Mouse (Mus musculus): ENCODE measurements around the gene Hpse2. TPM values are rescaled to one million over a fixed set of nuclear protein-coding genes. Genes with fewer than 3 reads are reported as not detected.

Gene Hpse2
- polyA plus RNA-seq, 1 experiment: 0.05 TPM

DNA sequence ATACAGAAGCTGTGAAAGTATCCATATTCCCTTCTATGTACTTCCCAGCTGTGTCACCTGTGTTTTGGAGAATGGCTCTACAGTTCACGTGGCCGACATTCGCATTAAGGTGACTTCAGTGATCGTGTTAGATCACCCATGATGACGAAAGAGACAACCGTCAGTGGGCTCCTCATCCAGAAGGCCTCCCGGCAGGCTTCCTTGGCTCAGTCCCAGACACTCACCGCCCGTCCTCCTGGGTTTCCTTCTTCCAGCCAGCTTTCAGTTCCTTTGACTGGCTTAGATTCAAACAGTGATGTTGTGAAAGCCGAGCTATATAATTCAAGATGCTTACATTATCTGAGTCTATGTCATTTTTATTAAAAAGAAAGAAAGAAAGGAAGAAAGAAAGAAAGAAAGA is 550.6 kb downstream of the Hpse2 start:
- 85% methylated on average over 10 of the region's 10 CpGs for WGBS
- Histone ChIP-seq H3K4me3 (ENCODE audit: insufficient read depth, low read depth, low read length) (no peak overlapping the region), H3K27ac (ENCODE audit: insufficient read depth, low read depth, low read length) (no peak overlapping the region), H3K4me1 (ENCODE audit: control insufficient read depth, insufficient read depth, low read length) (no peaks in the 10 kb centered on the region), H3K36me3 (ENCODE audit: control insufficient read depth, insufficient read depth, low read length) (no peaks in the 10 kb centered on the region), H3K27me3 (replicated peaks; ENCODE audit: control insufficient read depth, insufficient read depth, low read length) (no peaks in the 10 kb centered on the region)
- TF ChIP-seq CTCF (conservative IDR thresholded peaks at IDR 0.05; ENCODE audit: insufficient read depth, insufficient read length, low read depth, low read length) (no peak), POLR2A (IDR thresholded peaks at IDR 0.05; ENCODE audit: low read depth, low read length) (no peak)
- no peak for DNase-seq

DNA sequence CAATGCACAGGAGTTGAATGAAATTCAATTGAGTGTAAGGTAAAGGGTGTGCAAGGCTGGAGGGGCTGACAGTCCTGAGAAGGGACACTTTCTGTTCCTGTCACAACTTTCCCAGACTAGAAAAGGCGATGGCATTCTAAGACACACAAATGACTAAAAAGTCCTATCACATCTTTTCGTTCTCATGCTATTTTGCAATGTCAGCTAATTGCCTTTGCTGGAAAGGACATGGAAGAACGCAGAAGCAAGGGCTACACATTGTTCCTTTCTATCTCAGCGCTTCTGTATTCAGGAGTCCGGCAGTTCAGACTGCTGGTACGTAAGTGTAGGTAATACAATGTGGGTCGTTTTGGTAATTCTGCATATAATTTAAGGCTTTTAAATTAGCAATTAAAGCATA is 555.0 kb downstream of the Hpse2 start:
- H3K4me1 ChIP-seq (ENCODE audit: control insufficient read depth, insufficient read depth, low read length): no peaks in the 10 kb centered on the region
- no peak overlapping the region for H3K27ac ChIP-seq (ENCODE audit: insufficient read depth, low read depth, low read length)
- 87% methylated on average over 7 of the region's 7 CpGs for WGBS
- H3K4me3 ChIP-seq (ENCODE audit: insufficient read depth, low read depth, low read length): no peak overlapping the region
- no peaks in the 10 kb centered on the region for H3K36me3 ChIP-seq (ENCODE audit: control insufficient read depth, insufficient read depth, low read length)
- no peak for DNase-seq
- H3K27me3 ChIP-seq (replicated peaks; ENCODE audit: control insufficient read depth, insufficient read depth, low read length): no peaks in the 10 kb centered on the region
- TF ChIP-seq CTCF (conservative IDR thresholded peaks at IDR 0.05; ENCODE audit: insufficient read depth, insufficient read length, low read depth, low read length) (no peak), POLR2A (IDR thresholded peaks at IDR 0.05; ENCODE audit: low read depth, low read length) (no peak)

DNA sequence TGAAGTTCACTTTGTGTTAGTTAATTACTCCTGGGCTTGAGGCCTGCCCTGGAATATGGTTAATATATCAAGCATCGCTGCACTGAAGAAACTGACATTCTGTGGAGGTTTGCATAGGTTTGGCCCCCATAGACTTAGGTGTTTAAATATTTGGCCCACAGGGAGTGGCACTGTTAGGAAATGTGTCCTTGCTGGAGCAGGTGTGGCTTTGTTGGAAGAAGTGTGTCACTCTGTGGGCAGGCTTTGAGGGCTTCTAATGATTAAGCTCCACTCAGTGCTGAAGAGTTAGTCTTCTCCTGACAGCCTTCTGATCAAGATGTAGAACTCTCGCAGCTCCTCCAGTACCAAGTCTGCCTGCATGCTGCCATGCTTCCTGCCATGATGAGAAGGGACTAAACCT is 555.9 kb downstream of the Hpse2 start:
- Histone ChIP-seq H3K4me1 (ENCODE audit: control insufficient read depth, insufficient read depth, low read length) (no peaks in the 10 kb centered on the region), H3K27ac (ENCODE audit: insufficient read depth, low read depth, low read length) (no peak overlapping the region), H3K27me3 (replicated peaks; ENCODE audit: control insufficient read depth, insufficient read depth, low read length) (no peaks in the 10 kb centered on the region), H3K4me3 (ENCODE audit: insufficient read depth, low read depth, low read length) (no peak overlapping the region), H3K36me3 (ENCODE audit: control insufficient read depth, insufficient read depth, low read length) (no peaks in the 10 kb centered on the region)
- TF ChIP-seq POLR2A (IDR thresholded peaks at IDR 0.05; ENCODE audit: low read depth, low read length): no peak
- no peak for TF ChIP-seq CTCF (conservative IDR thresholded peaks at IDR 0.05; ENCODE audit: insufficient read depth, insufficient read length, low read depth, low read length)
- WGBS: 89% methylated on average over 2 of the region's 2 CpGs
- DNase-seq: no peak

DNA sequence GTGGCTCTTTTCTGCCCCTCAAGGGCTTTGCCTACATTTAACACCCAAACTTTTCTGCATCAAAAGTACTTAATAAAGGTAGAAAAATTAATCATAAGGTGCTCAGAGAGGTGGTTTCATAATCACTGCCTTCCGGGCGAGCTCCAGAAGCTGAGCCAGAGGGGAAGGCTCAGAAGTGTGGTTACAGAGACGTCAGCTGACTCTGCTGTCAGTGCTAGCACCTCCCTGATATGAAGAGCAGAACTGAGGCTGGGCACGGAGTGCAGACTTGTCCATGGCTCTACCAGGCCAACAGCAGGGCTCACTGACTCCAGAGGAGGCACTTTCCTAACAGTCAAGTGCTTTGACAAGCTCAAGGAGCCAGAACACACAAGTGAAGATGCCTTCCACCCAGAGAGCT is 559.0 kb downstream of the Hpse2 start:
- WGBS: 72% methylated on average over 4 of the region's 4 CpGs
- H3K4me3 ChIP-seq (ENCODE audit: insufficient read depth, low read depth, low read length): no peak overlapping the region
- no peak overlapping the region for H3K27ac ChIP-seq (ENCODE audit: insufficient read depth, low read depth, low read length)
- H3K4me1 ChIP-seq (ENCODE audit: control insufficient read depth, insufficient read depth, low read length): no peaks in the 10 kb centered on the region
- H3K36me3 ChIP-seq (ENCODE audit: control insufficient read depth, insufficient read depth, low read length): no peaks in the 10 kb centered on the region
- TF ChIP-seq CTCF (conservative IDR thresholded peaks at IDR 0.05; ENCODE audit: insufficient read depth, insufficient read length, low read depth, low read length) (no peak), POLR2A (IDR thresholded peaks at IDR 0.05; ENCODE audit: low read depth, low read length) (no peak)
- H3K27me3 ChIP-seq (replicated peaks; ENCODE audit: control insufficient read depth, insufficient read depth, low read length): no peaks in the 10 kb centered on the region
- DNase-seq: no peak

DNA sequence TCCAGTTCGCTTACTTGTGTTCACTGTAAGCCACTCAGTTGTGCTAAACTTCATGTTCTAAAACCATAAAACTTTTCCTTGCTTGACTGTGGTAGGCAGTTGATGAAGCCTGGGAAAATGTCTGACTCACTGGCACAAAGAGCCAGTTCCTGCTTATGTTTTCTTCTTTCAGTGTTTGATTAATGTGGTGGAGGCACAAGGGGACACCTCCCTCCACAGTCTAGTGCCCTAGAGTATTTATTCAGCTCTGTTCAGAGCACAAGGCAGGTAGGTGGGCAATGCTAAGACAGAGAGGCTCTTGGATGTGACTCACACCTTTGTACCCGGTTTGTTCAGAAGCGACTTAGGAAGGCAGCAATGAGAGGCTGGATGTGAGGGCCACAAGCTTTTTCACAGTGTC is 560.3 kb downstream of the Hpse2 start:
- TF ChIP-seq POLR2A (IDR thresholded peaks at IDR 0.05; ENCODE audit: low read depth, low read length) (no peak), CTCF (conservative IDR thresholded peaks at IDR 0.05; ENCODE audit: insufficient read depth, insufficient read length, low read depth, low read length) (no peak)
- no peak for DNase-seq
- WGBS: 54% methylated on average over 3 of the region's 3 CpGs

DNA sequence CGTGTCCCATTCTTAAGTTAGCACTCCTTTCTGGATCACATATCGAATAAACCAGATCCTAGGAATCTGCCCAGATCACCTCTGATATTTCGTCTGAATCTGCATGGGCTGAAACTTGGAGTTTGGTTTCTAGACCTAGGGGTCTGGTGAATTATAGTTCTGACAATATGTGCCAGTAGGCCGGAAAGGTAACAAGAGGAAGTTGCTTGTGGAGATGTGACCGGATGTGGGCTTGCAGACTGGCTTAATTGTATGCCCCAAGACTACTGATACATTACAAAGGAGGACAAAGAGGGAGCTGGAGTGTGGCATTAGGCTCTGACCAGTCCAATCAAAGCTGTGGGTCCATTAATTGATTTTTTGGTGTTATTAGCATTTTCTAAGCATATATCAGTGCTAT is 568.0 kb downstream of the Hpse2 start:
- Histone ChIP-seq H3K4me1 (ENCODE audit: control insufficient read depth, insufficient read depth, low read length) (no peaks in the 10 kb centered on the region), H3K36me3 (ENCODE audit: control insufficient read depth, insufficient read depth, low read length) (no peaks in the 10 kb centered on the region), H3K27me3 (replicated peaks; ENCODE audit: control insufficient read depth, insufficient read depth, low read length) (no peaks in the 10 kb centered on the region), H3K4me3 (ENCODE audit: insufficient read depth, low read depth, low read length) (no peak overlapping the region), H3K27ac (ENCODE audit: insufficient read depth, low read depth, low read length) (no peak overlapping the region)
- DNase-seq: no peak
- TF ChIP-seq POLR2A (IDR thresholded peaks at IDR 0.05; ENCODE audit: low read depth, low read length) (no peak), CTCF (conservative IDR thresholded peaks at IDR 0.05; ENCODE audit: insufficient read depth, insufficient read length, low read depth, low read length) (no peak)
- 79% methylated on average over 5 of the region's 5 CpGs for WGBS

More for the DNA sequence above, 560.3 kb downstream of the Hpse2 start:
- Histone ChIP-seq H3K4me3 (ENCODE audit: insufficient read depth, low read depth, low read length) (no peak overlapping the region), H3K27ac (ENCODE audit: insufficient read depth, low read depth, low read length) (no peak overlapping the region), H3K27me3 (replicated peaks; ENCODE audit: control insufficient read depth, insufficient read depth, low read length) (no peaks in the 10 kb centered on the region), H3K4me1 (ENCODE audit: control insufficient read depth, insufficient read depth, low read length) (no peaks in the 10 kb centered on the region), H3K36me3 (ENCODE audit: control insufficient read depth, insufficient read depth, low read length) (no peaks in the 10 kb centered on the region)

DNA sequence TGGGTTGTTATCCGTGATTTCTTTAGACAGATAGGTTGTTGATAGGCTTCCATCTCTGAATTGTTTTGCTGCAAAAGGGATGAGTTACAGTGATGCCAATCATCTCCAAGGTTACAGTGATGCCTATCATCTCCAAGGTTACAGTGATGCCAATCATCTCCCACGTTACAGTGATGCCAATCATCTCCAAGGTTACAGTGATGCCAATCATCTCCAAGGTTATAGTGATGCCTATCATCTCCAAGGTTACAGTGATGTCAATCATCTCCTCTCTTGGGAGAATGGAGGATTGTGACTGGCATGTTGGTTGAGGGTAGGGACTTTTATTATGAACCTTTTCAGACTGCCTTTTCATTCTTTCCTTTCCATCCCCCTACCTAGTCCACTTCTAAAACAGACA is 570.4 kb downstream of the Hpse2 start:
- Histone ChIP-seq H3K4me1 (ENCODE audit: control insufficient read depth, insufficient read depth, low read length) (no peaks in the 10 kb centered on the region), H3K36me3 (ENCODE audit: control insufficient read depth, insufficient read depth, low read length) (no peaks in the 10 kb centered on the region), H3K27ac (ENCODE audit: insufficient read depth, low read depth, low read length) (no peak overlapping the region), H3K27me3 (replicated peaks; ENCODE audit: control insufficient read depth, insufficient read depth, low read length) (no peaks in the 10 kb centered on the region), H3K4me3 (ENCODE audit: insufficient read depth, low read depth, low read length) (no peak overlapping the region)
- no peak for TF ChIP-seq POLR2A (IDR thresholded peaks at IDR 0.05; ENCODE audit: low read depth, low read length)
- TF ChIP-seq CTCF (conservative IDR thresholded peaks at IDR 0.05; ENCODE audit: insufficient read depth, insufficient read length, low read depth, low read length): no peak
- WGBS: 75% methylated on average over 2 of the region's 2 CpGs
- DNase-seq: no peak

DNA sequence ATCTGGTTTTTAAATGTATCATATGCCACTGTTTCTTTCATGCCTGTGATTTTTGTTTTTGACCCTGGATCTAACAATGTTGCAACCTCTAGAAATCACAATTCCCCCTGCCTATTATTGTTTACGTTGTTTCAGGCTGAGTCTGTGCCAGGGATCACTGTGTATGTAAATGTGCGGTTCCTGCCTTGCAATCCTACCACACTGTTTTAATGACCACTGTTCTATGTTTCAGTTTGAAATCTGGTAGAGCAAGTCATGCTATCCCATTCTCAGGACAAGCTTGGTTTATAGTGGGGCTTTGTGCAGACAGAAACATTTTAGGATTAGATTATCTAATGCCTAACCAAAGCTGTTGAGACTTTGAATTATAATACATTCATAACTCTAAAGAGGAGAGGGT is 571.9 kb downstream of the Hpse2 start:
- Histone ChIP-seq H3K27ac (ENCODE audit: insufficient read depth, low read depth, low read length) (no peak overlapping the region), H3K36me3 (ENCODE audit: control insufficient read depth, insufficient read depth, low read length) (no peaks in the 10 kb centered on the region), H3K27me3 (replicated peaks; ENCODE audit: control insufficient read depth, insufficient read depth, low read length) (no peaks in the 10 kb centered on the region), H3K4me3 (ENCODE audit: insufficient read depth, low read depth, low read length) (no peak overlapping the region), H3K4me1 (ENCODE audit: control insufficient read depth, insufficient read depth, low read length) (no peaks in the 10 kb centered on the region)
- TF ChIP-seq POLR2A (IDR thresholded peaks at IDR 0.05; ENCODE audit: low read depth, low read length): no peak
- TF ChIP-seq CTCF (conservative IDR thresholded peaks at IDR 0.05; ENCODE audit: insufficient read depth, insufficient read length, low read depth, low read length): no peak
- DNase-seq: no peak
- WGBS: 82% methylated on average over 2 of the region's 2 CpGs

Measured in kidney, adult 2 months (tissue).